Mouse (Mus musculus) liver, embryonic 12.5 days (tissue): ENCODE measurements around the gene Sema6d. TPM values are rescaled to one million over a fixed set of nuclear protein-coding genes. Genes with fewer than 3 reads are reported as not detected.

Experiments
- ATAC-seq: fragments of 200-750 bp; cut with Nextera tagmentation; 2 replicates; pipeline ENCODE4 v1.8.0; 2017; ENCODE audit warnings: moderate number of reproducible peaks, mild to moderate bottlenecking, moderate library complexity
- H3K27ac ChIP-seq: fragments of 300-500 bp; sonication (generic); 2 replicates; pipeline ENCODE4 v1.5.1; 2016; ENCODE audit warnings: mild to moderate bottlenecking
- H3K27me3 ChIP-seq: fragments of 300-500 bp; sonication (generic); replicated peaks from 2 replicates; pipeline ENCODE4 v1.6.1; 2016; ENCODE audit warnings: mild to moderate bottlenecking, moderate library complexity
- H3K36me3 ChIP-seq: fragments of 300-500 bp; sonication (generic); 2 replicates; pipeline ENCODE4 v1.6.1; 2016; ENCODE audit warnings: mild to moderate bottlenecking, moderate library complexity
- H3K4me1 ChIP-seq: fragments of 300-500 bp; sonication (generic); 2 replicates; pipeline ENCODE4 v1.6.1; 2016
- H3K4me2 ChIP-seq: fragments of 300-500 bp; sonication (generic); 2 replicates; pipeline ENCODE4 v1.6.1; 2016; ENCODE audit warnings: mild to moderate bottlenecking, moderate library complexity
- H3K4me3 ChIP-seq: fragments of 300-500 bp; sonication (generic); 2 replicates; pipeline ENCODE4 v1.5.1; 2016; ENCODE audit warnings: mild to moderate bottlenecking, moderate library complexity
- H3K9ac ChIP-seq: fragments of 300-500 bp; sonication (generic); 2 replicates; pipeline ENCODE4 v1.6.1; 2016; ENCODE audit warnings: mild to moderate bottlenecking, moderate library complexity
- H3K9me3 ChIP-seq: fragments of 300-500 bp; sonication (generic); replicated peaks from 2 replicates; pipeline ENCODE4 v1.6.1; 2016; ENCODE audit warnings: mild to moderate bottlenecking, moderate library complexity
- WGBS: fragments of 180-500 bp; shearing (Covaris S2); methylation state at CpG from one replicate; pipeline ENCODE4 v1.1.7; 2016; ENCODE audit not compliant: insufficient replicate concordance; 5-methylcytosine and 5-hydroxymethylcytosine counted together
- polyA plus RNA-seq: library from polyadenylated mRNA; unstranded; fragments of >200 nt; fragmentation: Nextera tagmentation; extraction: Ambion mirVana; gene quantifications from 2 replicates; pipeline ENCODE4 v1.2.1, GENCODE M21; 2016

Sema6d gene
- polyA plus RNA-seq, 1 experiment from 2014 or later, result 5.9 TPM

GRCm38 (mm10) chr2:124385053-124385452 lies 295.3 kb downstream of the Sema6d start:
- H3K36me3 ChIP-seq, result no peaks in the 10 kb centered on the region
- H3K9ac ChIP-seq, result no peak overlapping the region
- H3K4me2 ChIP-seq, result no peak overlapping the region
- 46% methylated on average over 1 of the region's 1 CpGs for WGBS
- H3K9me3 ChIP-seq, result no peaks in the 10 kb centered on the region
- H3K4me1 ChIP-seq, result no peaks in the 10 kb centered on the region
- H3K27me3 ChIP-seq, result no peaks in the 10 kb centered on the region
- ATAC-seq, result no peak
- no peak overlapping the region for H3K27ac ChIP-seq
- no peak overlapping the region for H3K4me3 ChIP-seq

GRCm38 (mm10) chr2:124385722-124386121 lies 296.0 kb downstream of the Sema6d start:
- no peaks in the 10 kb centered on the region for H3K27me3 ChIP-seq
- no peak overlapping the region for H3K9ac ChIP-seq
- no peak for ATAC-seq
- no peak overlapping the region for H3K4me3 ChIP-seq
- no peaks in the 10 kb centered on the region for H3K36me3 ChIP-seq
- no peak overlapping the region for H3K27ac ChIP-seq
- WGBS, result 53% methylated on average over 1 of the region's 1 CpGs
- no peaks in the 10 kb centered on the region for H3K4me1 ChIP-seq
- no peak overlapping the region for H3K4me2 ChIP-seq
- H3K9me3 ChIP-seq, result no peaks in the 10 kb centered on the region

GRCm38 (mm10) chr2:124388269-124388668 lies 298.5 kb downstream of the Sema6d start:
- Histone ChIP-seq H3K4me3 (no peak overlapping the region), H3K4me2 (no peak overlapping the region), H3K4me1 (no peaks in the 10 kb centered on the region), H3K27ac (no peak overlapping the region), H3K36me3 (no peaks in the 10 kb centered on the region), H3K9ac (no peak overlapping the region), H3K27me3 (no peaks in the 10 kb centered on the region), H3K9me3 (no peaks in the 10 kb centered on the region)
- ATAC-seq, result no peak
- WGBS, result 57% methylated on average over 1 of the region's 1 CpGs

GRCm38 (mm10) chr2:124396733-124397132 lies 307.0 kb downstream of the Sema6d start:
- Histone ChIP-seq H3K9me3 (no peaks in the 10 kb centered on the region), H3K27me3 (no peaks in the 10 kb centered on the region), H3K4me3 (no peak overlapping the region), H3K4me2 (no peak overlapping the region), H3K36me3 (no peaks in the 10 kb centered on the region), H3K4me1 (no peaks in the 10 kb centered on the region), H3K27ac (no peak overlapping the region), H3K9ac (no peak overlapping the region)
- ATAC-seq, result no peak
- WGBS, result 69% methylated on average over 4 of the region's 4 CpGs

- WGBS, result 76% methylated on average over 5 of the region's 5 CpGs
- H3K4me2 ChIP-seq, result no peak overlapping the region
- no peaks in the 10 kb centered on the region for H3K4me1 ChIP-seq
- no peaks in the 10 kb centered on the region for H3K27me3 ChIP-seq
- H3K9me3 ChIP-seq, result no peaks in the 10 kb centered on the region
- no peak overlapping the region for H3K9ac ChIP-seq
- no peak overlapping the region for H3K27ac ChIP-seq
- no peak for ATAC-seq
- H3K4me3 ChIP-seq, result no peak overlapping the region
- H3K36me3 ChIP-seq, result no peaks in the 10 kb centered on the region
Observed at GRCm38 (mm10) chr2:124397304-124397703, 307.5 kb downstream of the Sema6d start.

GRCm38 (mm10) chr2:124399611-124400010 lies 309.8 kb downstream of the Sema6d start:
- Histone ChIP-seq H3K27me3 (no peaks in the 10 kb centered on the region), H3K4me3 (no peak overlapping the region), H3K9ac (no peak overlapping the region), H3K27ac (no peak overlapping the region), H3K9me3 (no peaks in the 10 kb centered on the region), H3K4me1 (no peaks in the 10 kb centered on the region), H3K36me3 (no peaks in the 10 kb centered on the region), H3K4me2 (no peak overlapping the region)
- no peak for ATAC-seq
- 77% methylated on average over 2 of the region's 2 CpGs for WGBS

- Histone ChIP-seq H3K4me2 (no peak overlapping the region), H3K4me3 (no peak overlapping the region), H3K36me3 (no peaks in the 10 kb centered on the region), H3K27ac (no peak overlapping the region), H3K4me1 (no peaks in the 10 kb centered on the region), H3K9me3 (no peaks in the 10 kb centered on the region), H3K9ac (no peak overlapping the region), H3K27me3 (no peaks in the 10 kb centered on the region)
- ATAC-seq, result no peak
- 50% methylated on average over 6 of the region's 6 CpGs for WGBS
Observed at GRCm38 (mm10) chr2:124401727-124402380, 312.1 kb downstream of the Sema6d start.

GRCm38 (mm10) chr2:124403571-124403970 lies 313.8 kb downstream of the Sema6d start:
- no peak overlapping the region for H3K9ac ChIP-seq
- H3K27me3 ChIP-seq, result no peaks in the 10 kb centered on the region
- WGBS, result 66% methylated on average over 8 of the region's 8 CpGs
- no peak overlapping the region for H3K4me3 ChIP-seq
- ATAC-seq, result no peak
- H3K27ac ChIP-seq, result no peak overlapping the region
- H3K4me1 ChIP-seq, result no peaks in the 10 kb centered on the region
- no peaks in the 10 kb centered on the region for H3K9me3 ChIP-seq
- H3K36me3 ChIP-seq, result no peaks in the 10 kb centered on the region
- no peak overlapping the region for H3K4me2 ChIP-seq

- ATAC-seq, result no peak
- no peak overlapping the region for H3K4me2 ChIP-seq
- WGBS, result 63% methylated on average over 6 of the region's 6 CpGs
- no peaks in the 10 kb centered on the region for H3K27me3 ChIP-seq
- no peak overlapping the region for H3K4me3 ChIP-seq
- H3K9me3 ChIP-seq, result no peaks in the 10 kb centered on the region
- no peaks in the 10 kb centered on the region for H3K4me1 ChIP-seq
- no peaks in the 10 kb centered on the region for H3K36me3 ChIP-seq
- no peak overlapping the region for H3K27ac ChIP-seq
- no peak overlapping the region for H3K9ac ChIP-seq
Observed at GRCm38 (mm10) chr2:124403981-124404380, 314.2 kb downstream of the Sema6d start.

GRCm38 (mm10) chr2:124404631-124405562 lies 315.1 kb downstream of the Sema6d start:
- no peak for ATAC-seq
- no peaks in the 10 kb centered on the region for H3K9me3 ChIP-seq
- WGBS, result 77% methylated on average over 6 of the region's 6 CpGs
- H3K27ac ChIP-seq, result no peak overlapping the region
- no peak overlapping the region for H3K9ac ChIP-seq
- no peaks in the 10 kb centered on the region for H3K4me1 ChIP-seq
- no peaks in the 10 kb centered on the region for H3K36me3 ChIP-seq
- no peak overlapping the region for H3K4me2 ChIP-seq
- no peaks in the 10 kb centered on the region for H3K27me3 ChIP-seq
- no peak overlapping the region for H3K4me3 ChIP-seq

- H3K9ac ChIP-seq, result no peak overlapping the region
- no peak overlapping the region for H3K27ac ChIP-seq
- no peaks in the 10 kb centered on the region for H3K9me3 ChIP-seq
- no peak overlapping the region for H3K4me3 ChIP-seq
- WGBS, result 75% methylated on average over 1 of the region's 1 CpGs
- ATAC-seq, result no peak
- H3K4me2 ChIP-seq, result no peak overlapping the region
- no peaks in the 10 kb centered on the region for H3K4me1 ChIP-seq
- no peaks in the 10 kb centered on the region for H3K36me3 ChIP-seq
- H3K27me3 ChIP-seq, result no peaks in the 10 kb centered on the region
Observed at GRCm38 (mm10) chr2:124408956-124409355, 319.2 kb downstream of the Sema6d start.

GRCm38 (mm10) chr2:124416730-124417129 lies 327.0 kb downstream of the Sema6d start:
- Histone ChIP-seq H3K27me3 (no peaks in the 10 kb centered on the region), H3K4me3 (no peak overlapping the region), H3K4me1 (no peaks in the 10 kb centered on the region), H3K9me3 (no peaks in the 10 kb centered on the region), H3K9ac (no peak overlapping the region), H3K4me2 (no peak overlapping the region), H3K36me3 (no peaks in the 10 kb centered on the region), H3K27ac (no peak overlapping the region)
- WGBS, result 52% methylated on average over 3 of the region's 3 CpGs
- ATAC-seq, result no peak
